Mouse (Mus musculus) myocyte (in vitro differentiated cells): ENCODE measurements around the gene Ugt1a10. TPM values are rescaled to one million over a fixed set of nuclear protein-coding genes. Genes with fewer than 3 reads are reported as not detected.
"Not testable (repeated sequence)": the region's sequence is repeated elsewhere in the genome, so short reads cannot be mapped to it uniquely, and the experiment has no call there.

Experiments used
- H3K27me3 ChIP-seq: one replicate; pipeline ENCODE4 v1.6.1; 2011; ENCODE audit not compliant: control insufficient read depth, insufficient read depth, insufficient read length
- H3K36me3 ChIP-seq: one replicate; pipeline ENCODE4 v1.6.1; 2011; ENCODE audit not compliant: control insufficient read depth, insufficient read depth
- H3K4me2 ChIP-seq: one replicate; pipeline ENCODE4 v1.6.1; 2011; ENCODE audit warnings: low read depth, control low read depth
- H3K4me3 ChIP-seq: one replicate; pipeline ENCODE4 v1.5.1; 2011; ENCODE audit warnings: mild to moderate bottlenecking, control low read depth, moderate library complexity
- H3K79me2 ChIP-seq: one replicate; pipeline ENCODE4 v1.6.1; 2011; ENCODE audit not compliant: control insufficient read depth, insufficient read depth
- H3ac ChIP-seq: one replicate; pipeline ENCODE4 v1.6.1; 2011; ENCODE audit not compliant: control insufficient read depth, insufficient read length
- CEBPB ChIP-seq: IDR thresholded peaks from 2 replicates; pipeline ENCODE4 v1.6.1; 2011; ENCODE audit warnings: mild to moderate bottlenecking, moderate library complexity; ENCODE audit not compliant: poor library complexity, insufficient read depth, severe bottlenecking
- E2F4 ChIP-seq: IDR thresholded peaks from one replicate; pipeline ENCODE4 v1.6.1; 2011; ENCODE audit warnings: mild to moderate bottlenecking, control low read depth, moderate library complexity; ENCODE audit not compliant: insufficient read depth
- MAX ChIP-seq: IDR thresholded peaks from one replicate; pipeline ENCODE4 v1.6.1; 2011; ENCODE audit warnings: low read depth, mild to moderate bottlenecking, control low read depth
- MYOD1 ChIP-seq, 3 experiments: IDR thresholded peaks; one replicate each; pipeline ENCODE4 v1.6.1; 2011; ENCODE audit warnings: control low read depth in 2 of 3, low read depth in 2 of 3, mild to moderate bottlenecking in 2 of 3, moderate library complexity in 1 of 3; ENCODE audit not compliant: insufficient read length in 2 of 3, control insufficient read depth in 1 of 3
- MYOG ChIP-seq, 3 experiments: IDR thresholded peaks; one replicate each; pipeline ENCODE4 v1.6.1; 2011; ENCODE audit warnings: control low read depth in 2 of 3, low read depth in 2 of 3, mild to moderate bottlenecking in 2 of 3; ENCODE audit not compliant: insufficient read length in 2 of 3, control insufficient read depth in 1 of 3, insufficient read depth in 1 of 3
- POLR2A ChIP-seq: IDR thresholded peaks from one replicate; pipeline ENCODE4 v1.6.1; 2011; ENCODE audit warnings: low read depth, mild to moderate bottlenecking, control low read depth, moderate library complexity; ENCODE audit not compliant: insufficient read length
- POLR2AphosphoS2 ChIP-seq: IDR thresholded peaks from one replicate; pipeline ENCODE4 v1.6.1; 2011; ENCODE audit warnings: low read depth, control low read depth; ENCODE audit not compliant: insufficient read length
- REST ChIP-seq: IDR thresholded peaks from one replicate; pipeline ENCODE4 v1.6.1; 2011; ENCODE audit warnings: mild to moderate bottlenecking, control low read depth, moderate library complexity; ENCODE audit not compliant: insufficient read depth, insufficient read length
- SRF ChIP-seq: IDR thresholded peaks from one replicate; pipeline ENCODE4 v1.6.1; 2011; ENCODE audit warnings: low read depth; ENCODE audit not compliant: control insufficient read depth, insufficient read length
- TCF12 ChIP-seq: IDR thresholded peaks from one replicate; pipeline ENCODE4 v1.6.1; 2011; ENCODE audit warnings: mild to moderate bottlenecking, control low read depth; ENCODE audit not compliant: poor library complexity, insufficient read depth, severe bottlenecking
- TCF3 ChIP-seq: IDR thresholded peaks from one replicate; pipeline ENCODE4 v1.6.1; 2011; ENCODE audit warnings: low read depth, control low read depth; ENCODE audit not compliant: insufficient read length
- USF1 ChIP-seq: IDR thresholded peaks from one replicate; pipeline ENCODE4 v1.6.1; 2011; ENCODE audit warnings: low read depth, mild to moderate bottlenecking, control low read depth, moderate library complexity
- polyA plus RNA-seq: library from polyadenylated mRNA; unstranded; fragments of >200 nt; fragmentation: generic; extraction: Trizol; gene quantifications from one replicate; pipeline ENCODE4 v1.2.1, GENCODE M21; 2012; ENCODE audit warnings: missing spikeins

Gene Ugt1a10
- polyA plus RNA-seq, 1 experiment, result not detected

- no peaks in the 10 kb centered on the region for H3K79me2 ChIP-seq
- no peaks in the 10 kb centered on the region for H3K27me3 ChIP-seq
- no peak overlapping the region for H3K4me3 ChIP-seq
- H3K4me2 ChIP-seq, result no peak overlapping the region
- TF ChIP-seq REST (no peak), MYOD1 (IDR thresholded peaks at IDR 0.05; ENCODE audit: control insufficient read depth in 1 of 3, insufficient read length in 2 of 3, low read depth in 2 of 3) (no peak), SRF (no peak)
- no peaks in the 10 kb centered on the region for H3K36me3 ChIP-seq
- H3ac ChIP-seq, result no peak overlapping the region
These were observed 26.5 kb downstream of the Ugt1a10 start for GRCm38 (mm10) chr1:88081670-88082069.

GRCm38 (mm10) chr1:88086125-88086524 lies 30.9 kb downstream of the Ugt1a10 start:
- no peaks in the 10 kb centered on the region for H3K27me3 ChIP-seq
- no peak overlapping the region for H3K4me2 ChIP-seq
- H3ac ChIP-seq, result no peak overlapping the region
- H3K36me3 ChIP-seq, result no peaks in the 10 kb centered on the region
- TF ChIP-seq SRF (no peak), USF1 (no peak), MYOD1 (IDR thresholded peaks at IDR 0.05; ENCODE audit: control insufficient read depth in 1 of 3, insufficient read length in 2 of 3, low read depth in 2 of 3) (no peak), REST (no peak), POLR2A (no peak), MAX (no peak), E2F4 (no peak), CEBPB (no peak), TCF12 (no peak), POLR2AphosphoS2 (no peak), TCF3 (no peak), MYOG (IDR thresholded peaks at IDR 0.05; ENCODE audit: control insufficient read depth in 1 of 3, insufficient read depth in 1 of 3, insufficient read length in 2 of 3, low read depth in 2 of 3) (no peak)
- no peaks in the 10 kb centered on the region for H3K79me2 ChIP-seq
- H3K4me3 ChIP-seq, result no peak overlapping the region

DNA sequence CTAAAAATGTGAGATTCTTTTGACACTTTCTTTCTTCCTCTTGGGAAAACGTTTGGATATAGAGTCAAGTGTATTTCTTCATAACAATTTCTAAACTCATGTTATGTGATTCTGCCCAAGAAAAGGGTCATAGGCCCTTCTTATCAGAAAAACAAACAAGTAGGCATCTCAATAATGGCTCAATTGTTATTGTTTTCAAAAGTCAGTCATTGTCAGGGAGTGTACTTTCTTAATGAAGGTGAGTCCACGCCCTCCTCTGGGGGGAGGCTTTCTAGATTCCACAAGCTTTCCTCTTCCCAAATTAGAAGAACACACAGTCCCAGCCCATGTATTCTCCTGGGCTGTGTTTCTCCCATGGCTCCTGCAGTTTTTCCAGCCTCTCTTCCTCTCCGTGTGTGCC lies 32.3 kb downstream of the Ugt1a10 start, which contains the start of gene Ugt1a8:
TSS of gene Ugt1a8 (plus strand) at position 301 of the 400 bp plus-strand sequence.
- H3K27me3 ChIP-seq, result no peaks in the 10 kb centered on the region

GRCm38 (mm10) chr1:88092341-88092740 lies 37.2 kb downstream of the Ugt1a10 start:
- TF ChIP-seq POLR2A (no peak), TCF12 (no peak), TCF3 (no peak), SRF (no peak), E2F4 (no peak), CEBPB (no peak), MAX (no peak), REST (no peak)
- no peak overlapping the region for H3ac ChIP-seq
- no peak overlapping the region for H3K4me3 ChIP-seq
- no peaks in the 10 kb centered on the region for H3K79me2 ChIP-seq
- no peaks in the 10 kb centered on the region for H3K36me3 ChIP-seq
- no peak overlapping the region for H3K4me2 ChIP-seq
- no peaks in the 10 kb centered on the region for H3K27me3 ChIP-seq

More for the DNA sequence above, 32.3 kb downstream of the Ugt1a10 start, which contains the start of gene Ugt1a8:
- TF ChIP-seq USF1 (no peak), REST (no peak)
- Histone ChIP-seq H3K4me2 (no peak within 1 kb of the TSS), H3K36me3 (no peaks in the 10 kb centered on the region), H3ac (no peak within 1 kb of the TSS), H3K79me2 (no peaks in the 10 kb centered on the region), H3K4me3 (no peak within 1 kb of the TSS)

GRCm38 (mm10) chr1:88094270-88094676 lies 39.1 kb downstream of the Ugt1a10 start:
- not testable (repeated sequence) for H3K36me3 ChIP-seq, H3K79me2 ChIP-seq, H3ac ChIP-seq, H3K27me3 ChIP-seq, H3K4me2 ChIP-seq, H3K4me3 ChIP-seq

DNA sequence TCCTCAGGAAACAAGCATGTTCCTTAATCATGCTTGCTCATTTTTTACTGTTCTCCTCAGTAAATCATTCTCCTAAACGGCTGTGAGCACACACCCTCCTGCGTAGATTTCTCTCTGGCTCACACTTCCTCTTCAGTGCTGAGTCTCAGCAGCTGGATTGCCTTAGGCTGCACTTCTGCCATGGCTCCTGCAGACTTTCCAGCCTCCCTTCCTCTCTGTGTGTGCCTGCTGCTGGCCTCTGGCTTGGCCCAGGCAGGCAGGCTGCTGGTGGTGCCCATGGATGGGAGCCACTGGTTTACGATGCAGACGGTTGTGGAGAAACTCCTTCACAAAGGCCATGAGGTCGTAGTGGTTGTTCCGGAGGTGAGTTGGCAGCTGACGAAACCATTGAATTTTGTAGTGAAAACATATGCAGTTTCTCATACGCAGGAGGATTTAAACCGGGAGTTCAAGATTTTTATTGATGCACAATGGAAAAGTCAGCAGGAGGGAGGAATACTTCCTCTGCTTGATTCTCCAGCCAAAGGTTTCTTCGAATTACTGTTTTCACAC lies 39.8 kb downstream of the Ugt1a10 start, which contains the start of gene Ugt1a7c:
TSS of gene Ugt1a7c (plus strand) at position 122 of the 552 bp plus-strand sequence.
- TF ChIP-seq POLR2AphosphoS2 (no peak), REST (no peak), MYOD1 (IDR thresholded peaks at IDR 0.05; ENCODE audit: control insufficient read depth in 1 of 3, insufficient read length in 2 of 3, low read depth in 2 of 3) (no peak), MYOG (IDR thresholded peaks at IDR 0.05; ENCODE audit: control insufficient read depth in 1 of 3, insufficient read depth in 1 of 3, insufficient read length in 2 of 3, low read depth in 2 of 3) (no peak), TCF12 (no peak), POLR2A (no peak), CEBPB (no peak), MAX (no peak), USF1 (no peak), TCF3 (no peak), SRF (no peak)
- Histone ChIP-seq H3K36me3 (no peaks in the 10 kb centered on the region), H3K4me3 (no peak within 1 kb of the TSS), H3K4me2 (peak within 1 kb of the TSS; percentile 6), H3K27me3 (no peaks in the 10 kb centered on the region), H3K79me2 (no peaks in the 10 kb centered on the region), H3ac (no peak within 1 kb of the TSS)

DNA sequence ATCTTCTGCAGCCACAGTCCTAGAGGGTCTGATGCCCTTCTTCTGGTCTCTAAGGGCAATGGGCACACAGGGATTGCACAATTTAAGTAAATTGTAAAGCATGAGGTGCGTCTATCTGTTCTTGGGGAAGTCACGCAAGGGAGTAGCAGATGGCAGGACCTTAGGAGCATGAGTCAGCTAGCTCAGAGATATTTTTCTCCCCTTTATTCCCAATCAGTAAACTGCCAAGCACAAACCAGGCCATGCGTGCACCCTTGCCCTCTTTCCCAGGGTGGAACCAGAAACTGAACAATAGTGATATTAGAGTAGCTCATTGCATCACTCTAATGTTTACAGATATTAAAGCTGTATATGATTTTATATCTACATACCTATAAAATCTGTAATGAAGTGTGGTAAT lies 43.4 kb downstream of the Ugt1a10 start:
- H3ac ChIP-seq, H3K27me3 ChIP-seq, H3K79me2 ChIP-seq, H3K4me3 ChIP-seq, H3K36me3 ChIP-seq, H3K4me2 ChIP-seq: not testable (repeated sequence)

DNA sequence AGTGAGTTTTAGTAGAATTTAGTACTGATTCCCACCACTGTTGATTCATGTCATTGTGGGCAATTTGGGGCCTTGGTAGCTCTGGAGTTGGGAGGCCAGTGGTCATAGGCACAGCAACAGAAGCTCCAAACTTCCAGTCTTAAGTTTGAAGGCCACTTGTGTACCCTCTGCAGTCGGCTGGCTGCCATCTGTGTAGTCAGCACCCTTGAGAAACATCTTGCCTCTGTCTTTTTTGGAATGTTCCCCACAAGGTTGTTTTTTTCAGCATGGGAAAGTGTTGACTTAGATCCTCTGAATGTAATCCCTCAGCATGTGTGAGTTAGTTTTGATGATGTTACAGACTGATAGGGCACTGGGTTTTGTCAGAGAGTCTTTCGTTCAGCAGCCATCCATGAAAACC lies 44.5 kb downstream of the Ugt1a10 start:
- not testable (repeated sequence) for H3K4me3 ChIP-seq, H3K36me3 ChIP-seq

More for the DNA sequence above, 44.5 kb downstream of the Ugt1a10 start:
- H3K4me2 ChIP-seq, H3K79me2 ChIP-seq, H3ac ChIP-seq, H3K27me3 ChIP-seq: not testable (repeated sequence)
